Mouse (Mus musculus) right cerebral cortex, adult 18-20 months (tissue): ENCODE measurements around the gene Klrb1b.
"Not testable (repeated sequence)": the region's sequence is repeated elsewhere in the genome, so short reads cannot be mapped to it uniquely, and the experiment has no call there.

Experiments used
- DNase-seq: peaks from one replicate; pipeline ENCODE4 v3.0.0; 2022; ENCODE audit warnings: mixed read lengths

Klrb1b gene

DNA sequence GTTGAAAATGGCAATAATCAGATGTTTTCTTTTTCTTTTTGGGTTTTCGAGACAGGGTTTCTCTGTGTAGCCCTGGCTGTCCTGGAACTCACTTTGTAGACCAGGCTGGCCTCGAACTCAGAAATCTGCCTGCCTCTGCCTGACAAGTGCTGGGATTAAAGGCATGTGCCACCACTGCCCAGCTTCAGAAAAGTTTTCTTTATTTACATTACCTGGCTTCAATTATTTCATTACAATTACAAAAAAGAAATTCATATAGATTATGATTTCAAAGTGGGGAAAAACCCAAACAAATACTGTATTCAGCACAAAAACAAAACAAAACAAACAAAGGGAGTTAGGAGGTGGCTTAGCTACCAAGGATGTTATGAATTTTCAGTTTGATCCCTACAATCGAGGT lies 14.5 kb upstream of the Klrb1b start:
- not testable (repeated sequence) for DNase-seq

DNA sequence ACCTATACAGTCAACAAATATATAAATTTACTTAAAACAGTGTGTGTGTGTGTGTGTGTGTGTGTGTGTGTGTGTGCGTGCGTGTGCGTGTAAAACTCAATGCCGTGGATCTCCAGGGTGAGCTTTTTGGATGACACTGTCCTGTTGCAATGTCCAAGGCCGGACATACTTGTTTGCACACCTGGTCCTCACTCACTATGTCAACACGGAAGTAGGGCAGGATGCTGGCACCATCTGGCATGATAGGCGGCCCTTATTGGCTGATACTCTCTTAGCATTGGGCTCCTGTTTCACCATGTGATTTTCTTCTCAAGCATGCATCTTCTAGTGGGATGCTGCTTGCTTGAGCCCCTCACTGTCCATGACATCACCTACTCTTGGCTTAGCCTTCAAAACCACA lies 13.8 kb upstream of the Klrb1b start:
- DNase-seq = no peak

DNA sequence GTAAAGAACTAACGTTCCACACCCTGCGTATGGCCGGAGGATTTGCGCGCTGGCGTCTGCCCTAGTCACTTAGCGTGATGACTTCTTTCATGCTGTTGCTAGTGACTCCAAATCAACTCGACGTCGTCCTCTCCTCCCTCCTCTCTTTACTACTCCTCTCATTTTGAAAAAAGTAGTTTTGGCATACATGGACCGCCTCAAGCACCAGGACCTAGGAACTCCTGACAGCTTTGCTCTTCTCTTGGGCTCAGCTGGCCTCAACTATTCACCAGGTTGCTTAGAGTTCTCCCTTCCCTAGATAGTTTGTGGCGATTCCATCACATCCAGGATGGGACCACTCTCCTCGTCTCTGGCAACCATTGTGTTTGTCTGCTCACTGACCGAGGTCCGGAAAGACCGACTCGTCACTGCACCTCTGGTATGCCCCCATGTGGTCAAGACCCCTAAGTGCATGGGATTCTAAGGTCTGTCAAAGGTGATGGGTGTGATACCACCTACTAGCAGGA lies 13.2 kb upstream of the Klrb1b start:
- peak; percentile 78 for DNase-seq

DNA sequence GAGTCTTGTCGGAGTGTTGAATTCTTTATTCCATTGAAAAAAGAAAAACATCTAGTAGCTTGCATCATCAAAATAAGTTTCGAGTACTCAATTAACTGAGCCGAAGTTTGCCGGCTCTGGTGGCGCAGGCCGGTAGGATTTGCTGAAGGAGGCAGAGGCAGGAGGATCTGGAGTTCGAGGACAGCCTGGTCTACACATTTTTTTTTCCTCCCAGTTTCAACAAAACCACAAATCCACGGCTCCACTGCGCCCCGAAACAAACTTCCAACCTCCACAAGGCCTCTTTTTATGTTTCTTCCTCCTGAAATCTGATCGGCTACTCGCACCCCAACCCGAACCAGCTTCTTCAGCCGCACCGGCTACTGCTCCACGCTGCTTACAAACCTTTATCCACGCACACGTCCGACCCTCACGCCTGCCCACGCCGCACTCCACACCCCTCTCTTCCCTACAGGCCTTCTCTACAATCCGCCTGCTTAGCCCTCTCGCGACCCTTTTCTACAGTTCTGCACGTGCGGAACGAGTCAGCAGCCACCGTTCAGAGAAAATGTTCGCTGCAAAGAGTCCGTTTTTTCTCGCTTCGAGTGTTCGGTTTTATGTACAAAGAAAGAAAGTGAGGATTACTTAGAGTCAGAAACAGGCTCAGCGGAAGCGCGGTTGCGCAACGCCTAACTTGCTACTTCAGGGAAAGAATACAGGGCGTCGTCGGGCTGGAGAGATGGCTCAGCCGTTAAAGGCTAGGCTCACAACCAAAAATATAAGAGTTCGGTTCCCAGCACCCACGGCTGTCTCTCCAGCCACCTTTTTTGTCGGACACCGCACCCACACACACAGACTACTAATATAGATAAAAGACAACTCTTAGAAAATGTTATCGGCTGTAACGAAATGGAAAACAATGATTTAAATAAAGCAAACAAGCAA lies 12.5 kb upstream of the Klrb1b start:
- peak; percentile 90 for DNase-seq

DNA sequence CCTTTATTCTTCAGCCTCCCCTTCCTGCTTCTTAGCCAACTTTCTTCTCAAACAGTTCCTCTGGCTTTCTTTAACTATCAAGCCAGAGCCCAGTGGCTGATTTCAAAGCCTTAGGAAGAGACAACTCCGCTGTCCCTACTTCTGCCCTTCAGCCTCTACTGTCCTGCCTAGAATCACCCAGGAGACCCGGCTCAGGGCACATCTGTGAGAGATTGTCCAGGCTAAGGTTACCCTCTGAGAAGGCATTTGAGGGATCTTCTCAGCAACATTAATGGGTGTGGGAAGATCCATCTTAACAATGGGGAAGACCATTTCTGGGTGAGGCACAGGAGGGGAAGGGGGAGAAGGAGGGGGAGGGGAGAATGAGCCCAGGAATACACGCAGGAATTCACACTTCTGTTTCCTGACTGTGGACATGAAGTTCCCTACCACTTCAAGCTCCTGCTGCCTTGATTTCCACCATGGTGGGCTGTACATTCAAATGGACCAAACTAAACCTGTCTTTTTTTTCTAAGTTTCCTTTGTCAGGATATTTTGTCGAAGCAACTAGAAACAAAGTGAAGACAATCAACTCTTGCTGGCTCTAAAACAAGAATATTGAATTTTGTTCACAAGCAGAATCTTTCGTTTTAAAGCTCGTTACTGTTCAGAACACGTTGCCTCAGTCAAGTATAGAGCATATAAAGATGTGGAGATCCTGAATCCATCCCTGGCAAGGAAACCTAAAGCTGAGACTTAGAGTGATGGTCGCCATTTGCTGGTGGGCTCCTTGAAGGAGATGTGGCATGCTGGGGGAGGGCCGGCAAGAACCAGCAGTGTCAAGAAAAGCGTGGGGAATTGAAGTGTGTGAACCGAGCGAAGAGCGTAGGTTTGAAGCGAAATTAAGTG lies 11.6 kb upstream of the Klrb1b start:
- peak; percentile 14 for DNase-seq

DNA sequence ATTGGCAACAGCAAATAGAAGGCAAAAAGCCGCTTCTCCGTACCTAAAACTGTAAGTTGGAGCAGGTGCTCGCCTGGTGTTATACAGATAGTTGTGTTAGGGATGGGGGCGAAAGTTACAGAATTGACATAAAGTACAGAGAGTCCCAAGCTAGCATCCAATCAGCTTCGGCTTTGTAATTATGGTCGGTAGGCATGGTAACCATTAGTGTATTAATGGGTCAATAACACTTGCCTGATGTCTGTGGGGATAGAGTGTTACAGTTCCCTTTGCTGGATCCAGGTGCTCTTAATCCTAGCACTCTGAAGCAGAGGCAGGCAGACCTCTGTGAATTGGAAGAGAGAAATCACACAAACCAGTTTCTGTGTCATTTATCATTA lies 10.8 kb upstream of the Klrb1b start:
- no peak for DNase-seq

DNA sequence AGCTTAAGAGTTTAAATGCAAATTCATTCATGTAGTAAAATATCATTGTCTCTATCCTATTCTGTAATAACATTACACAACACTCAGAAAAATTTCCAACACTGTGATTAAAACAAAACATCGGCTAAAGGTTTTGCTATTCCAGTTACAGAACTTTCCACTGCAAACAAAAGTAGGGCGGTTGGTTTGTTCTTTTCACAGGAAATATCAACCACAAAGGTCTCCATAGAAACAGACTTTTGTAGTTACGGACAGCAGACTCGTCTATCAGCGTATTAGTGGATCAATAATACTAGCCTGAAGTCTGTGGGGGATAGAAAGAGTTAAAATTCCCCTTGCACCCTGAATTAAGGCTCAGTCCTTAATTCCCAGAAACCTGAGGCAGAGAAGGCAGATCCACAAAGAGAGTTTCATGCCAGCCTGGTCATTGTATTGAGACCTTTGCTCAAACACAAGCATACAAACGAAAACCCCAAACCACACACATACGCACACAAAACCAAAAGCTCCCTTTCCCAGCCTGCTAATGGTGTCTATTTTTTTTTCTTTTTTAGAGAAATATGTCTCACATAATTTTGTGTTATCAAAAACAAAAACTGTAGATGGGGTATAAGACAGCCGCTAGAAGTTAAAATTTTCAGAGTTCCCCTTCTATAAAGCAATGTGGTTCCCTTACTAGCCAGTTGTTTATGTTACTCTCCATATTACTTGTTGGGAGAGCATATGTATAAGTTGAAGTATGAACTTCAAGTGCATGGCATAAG lies 10.2 kb upstream of the Klrb1b start:
- no peak for DNase-seq

DNA sequence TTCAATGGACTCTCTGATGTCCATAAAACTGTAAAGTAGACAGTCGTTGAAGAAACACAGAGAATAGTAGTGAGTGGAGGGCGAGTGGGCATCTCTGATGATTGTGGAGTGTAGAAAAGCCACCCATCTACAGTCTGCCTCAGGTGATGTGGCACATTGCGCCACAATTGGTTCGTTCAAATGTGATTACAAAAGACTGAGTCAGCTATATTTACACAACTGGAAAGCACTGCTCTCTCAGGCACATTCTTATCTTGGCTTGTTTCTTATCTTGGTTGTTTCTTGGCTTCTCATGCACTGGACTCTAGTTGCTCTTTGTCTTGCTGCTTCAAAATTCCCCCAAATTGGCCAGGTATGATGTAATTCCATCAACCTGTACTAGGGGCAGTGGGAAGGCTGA lies 9.4 kb upstream of the Klrb1b start:
- DNase-seq = no peak

DNA sequence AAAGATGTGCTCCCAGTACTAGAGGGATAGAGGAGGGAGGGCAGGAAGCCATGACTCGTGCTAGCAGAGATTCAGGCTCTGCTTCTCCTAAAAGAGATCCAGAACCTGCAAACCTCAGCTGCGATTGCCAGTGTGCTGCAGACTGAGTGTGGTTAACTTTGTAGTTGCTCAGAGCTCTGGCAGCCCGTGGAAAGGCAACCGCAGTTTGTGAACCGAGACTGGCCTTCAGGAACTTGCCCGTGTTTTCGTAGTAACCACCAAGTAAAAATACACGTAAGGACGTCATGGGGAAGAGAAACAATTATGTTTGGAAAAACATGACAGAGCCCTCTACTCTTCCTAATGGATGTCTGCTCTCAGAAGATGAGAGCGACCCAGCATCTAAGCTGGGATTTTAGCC lies 6.9 kb upstream of the Klrb1b start:
- no peak for DNase-seq

DNA sequence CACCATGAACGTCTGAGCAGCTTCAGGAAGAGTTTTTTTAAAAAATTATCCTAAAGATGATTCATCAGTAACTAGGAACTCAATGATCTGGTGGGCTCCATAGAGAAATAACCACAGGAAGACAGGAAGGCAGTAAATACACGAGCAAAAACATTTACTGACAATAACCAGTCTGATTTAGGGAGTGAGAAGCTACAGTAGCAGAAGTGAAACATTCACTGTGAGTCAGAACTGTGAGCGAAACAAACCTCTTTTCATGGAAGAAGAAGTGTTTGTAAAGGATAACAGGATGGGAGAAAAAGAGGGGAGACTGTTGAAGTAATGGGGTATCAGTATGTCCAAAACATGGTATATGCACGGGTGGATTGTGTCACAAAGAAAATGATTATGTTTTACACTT lies 3.7 kb upstream of the Klrb1b start:
- no peak for DNase-seq

DNA sequence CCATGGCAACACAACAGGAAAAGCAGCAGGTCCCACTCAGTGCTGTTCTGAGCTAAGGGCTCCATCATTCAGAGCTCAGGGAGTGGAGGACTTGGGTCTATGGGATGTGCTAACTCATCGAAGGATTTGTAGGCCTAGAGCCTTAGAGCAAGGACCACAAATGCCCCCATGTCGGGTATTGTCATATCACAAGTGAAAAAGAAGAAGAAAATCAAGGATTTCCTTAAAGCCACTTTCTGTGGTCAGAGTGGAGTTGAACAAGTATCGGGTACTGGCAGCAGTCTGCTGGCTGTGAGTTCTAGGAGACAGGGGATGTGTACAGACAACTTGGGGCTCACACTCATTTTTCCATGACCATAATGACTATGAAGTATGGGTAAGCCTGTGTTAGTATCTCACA lies 650 bp upstream of the Klrb1b start:
- DNase-seq = no peak

DNA sequence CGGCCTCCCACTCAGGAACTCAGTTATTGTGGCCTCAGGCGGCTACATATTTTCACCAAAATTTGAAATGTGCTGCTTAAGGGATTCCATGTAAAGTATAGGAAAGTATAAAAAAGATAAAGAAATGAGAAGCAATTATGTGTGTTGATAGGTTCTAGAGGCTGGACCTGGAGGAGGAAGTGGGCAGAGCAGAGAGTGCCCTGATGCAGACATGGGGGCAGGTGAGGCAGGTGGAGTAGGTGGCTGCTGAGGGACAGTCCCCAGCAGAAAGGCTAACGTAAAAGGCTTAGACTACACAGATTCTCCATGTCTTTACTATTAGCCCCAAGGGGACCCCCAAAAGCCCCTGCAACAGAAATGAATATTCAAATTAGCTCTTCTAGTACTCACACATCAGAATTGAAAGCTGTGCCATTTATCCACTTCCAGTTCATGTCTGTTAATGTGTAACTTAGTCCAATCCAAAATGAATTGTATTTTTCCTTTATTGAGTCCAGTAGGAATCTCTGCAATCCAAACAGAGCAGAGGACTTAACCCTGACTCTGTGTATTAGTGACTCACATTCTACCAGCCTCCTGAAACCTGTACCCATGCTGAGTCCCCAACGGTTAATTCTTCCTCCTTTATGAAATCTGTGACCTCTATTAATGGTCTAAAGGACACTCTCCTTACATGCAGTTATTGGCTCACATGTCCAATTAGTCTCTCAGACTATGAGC lies 7.9 kb downstream of the Klrb1b start:
- no peak for DNase-seq

DNA sequence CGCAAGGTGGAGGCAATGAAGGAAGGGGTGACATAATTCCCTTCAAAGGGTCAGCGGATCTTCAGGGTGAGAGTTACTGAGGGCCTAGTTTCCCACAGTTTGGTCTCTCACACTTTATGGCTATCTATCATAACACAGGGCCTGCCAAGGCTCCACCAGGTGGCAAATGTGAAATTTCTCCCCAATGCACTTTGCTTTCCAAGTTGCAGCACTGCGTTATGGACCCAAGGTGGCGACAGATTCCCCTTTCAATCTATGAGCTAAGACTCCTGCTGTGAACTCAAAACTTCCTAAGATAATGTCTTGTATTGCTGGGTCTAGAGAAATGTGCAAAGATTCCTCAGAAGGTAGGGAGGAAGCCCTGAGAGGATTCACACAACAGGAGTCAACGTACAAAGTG lies 17.6 kb downstream of the Klrb1b start:
- DNase-seq = no peak

DNA sequence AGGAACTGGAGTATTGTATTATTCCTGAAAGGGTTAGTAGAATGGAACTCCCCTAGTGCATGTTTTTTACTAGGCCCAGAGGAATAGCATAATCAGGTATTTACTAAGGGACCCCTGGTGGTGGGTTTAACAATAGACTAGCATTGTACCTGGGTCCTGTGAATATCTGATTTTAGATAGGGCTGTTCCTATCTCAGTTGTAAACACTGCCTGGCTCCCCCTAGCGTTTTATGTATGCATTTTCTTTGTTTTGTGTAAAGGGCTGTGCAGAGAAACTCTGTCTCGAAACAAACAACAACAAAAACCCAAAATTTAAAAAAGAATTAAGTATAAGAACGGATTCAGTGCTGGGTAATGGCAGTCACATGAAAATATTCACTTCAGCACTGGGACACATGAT lies 19.1 kb downstream of the Klrb1b start:
- DNase-seq = no peak

DNA sequence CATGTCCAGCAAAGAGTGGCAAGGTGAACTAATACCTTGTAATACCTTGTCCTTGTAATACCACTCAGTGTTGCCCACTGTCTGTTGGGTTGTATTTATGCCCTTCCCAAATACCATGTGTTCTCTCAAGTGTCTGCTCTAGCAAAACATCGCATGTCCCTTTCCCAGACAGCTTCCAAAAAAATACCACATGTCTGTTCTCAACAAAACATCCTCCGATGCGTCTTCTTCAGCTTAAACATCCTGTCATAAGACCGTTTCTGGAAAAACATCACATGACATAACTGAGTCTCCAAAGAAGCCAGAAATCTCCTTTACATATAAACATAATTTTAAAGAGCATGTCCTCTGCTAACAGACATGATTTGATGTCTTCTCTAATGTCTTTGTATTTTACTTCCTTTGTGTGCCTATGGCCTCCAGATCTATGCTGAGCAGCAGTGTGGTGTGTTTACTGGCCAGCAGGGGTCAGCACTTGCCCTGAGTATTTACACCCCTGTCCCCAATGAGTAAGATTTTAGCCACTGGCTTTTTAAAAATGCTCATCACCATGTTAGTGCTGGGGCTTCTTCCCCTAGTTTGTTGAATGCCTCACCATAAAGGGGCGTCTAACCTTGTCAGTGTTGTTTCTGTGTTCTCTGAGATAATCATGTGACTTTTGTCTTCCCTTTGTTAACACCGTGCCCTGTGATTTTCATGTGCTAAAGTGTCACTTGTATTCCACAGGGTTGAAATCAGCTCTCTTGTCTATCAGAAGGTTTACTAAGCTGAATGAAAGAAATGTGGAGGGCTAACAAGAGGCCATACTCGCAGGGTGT lies 21.1 kb downstream of the Klrb1b start:
- peak; percentile 34 for DNase-seq

DNA sequence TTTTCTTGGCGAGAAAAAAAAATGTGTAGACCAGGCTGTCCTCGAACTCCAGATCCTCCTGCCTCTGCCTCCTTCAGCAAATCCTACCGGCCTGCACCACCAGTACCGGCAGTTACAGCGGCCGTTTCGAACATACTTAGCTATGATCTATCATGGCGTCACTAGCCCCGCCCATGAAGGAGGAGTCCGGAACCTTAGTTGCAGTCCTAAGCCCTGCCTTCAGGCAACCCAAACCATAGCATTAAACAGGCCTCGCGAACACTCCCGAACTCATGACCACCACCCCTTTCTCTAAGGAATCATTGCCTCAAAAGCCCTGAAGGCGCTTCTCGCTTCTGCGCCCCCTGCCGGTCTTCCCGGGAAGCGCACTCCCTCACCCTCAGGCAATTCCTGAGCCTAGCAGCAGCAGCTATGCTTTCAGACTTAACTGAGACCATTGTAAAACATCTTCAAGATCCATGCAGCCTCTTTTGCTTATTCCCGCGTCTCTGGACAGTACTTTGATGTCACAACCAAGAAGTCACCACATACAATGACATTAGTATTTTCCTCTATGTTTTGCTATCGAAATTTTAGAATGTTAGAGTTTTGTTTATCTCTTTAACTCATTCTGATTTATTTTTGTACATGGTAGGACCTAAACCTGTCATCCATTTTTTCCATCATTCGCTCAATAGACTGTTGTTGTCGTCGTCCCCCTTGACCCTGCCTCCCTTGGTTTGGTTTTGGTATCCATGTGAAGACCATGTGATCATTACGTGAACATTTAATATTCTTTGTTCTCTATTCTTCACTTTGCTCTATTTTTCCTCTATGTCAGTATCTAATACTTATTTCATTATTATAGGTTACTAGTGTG lies 22.9 kb downstream of the Klrb1b start:
- DNase-seq = peak; percentile 96

DNA sequence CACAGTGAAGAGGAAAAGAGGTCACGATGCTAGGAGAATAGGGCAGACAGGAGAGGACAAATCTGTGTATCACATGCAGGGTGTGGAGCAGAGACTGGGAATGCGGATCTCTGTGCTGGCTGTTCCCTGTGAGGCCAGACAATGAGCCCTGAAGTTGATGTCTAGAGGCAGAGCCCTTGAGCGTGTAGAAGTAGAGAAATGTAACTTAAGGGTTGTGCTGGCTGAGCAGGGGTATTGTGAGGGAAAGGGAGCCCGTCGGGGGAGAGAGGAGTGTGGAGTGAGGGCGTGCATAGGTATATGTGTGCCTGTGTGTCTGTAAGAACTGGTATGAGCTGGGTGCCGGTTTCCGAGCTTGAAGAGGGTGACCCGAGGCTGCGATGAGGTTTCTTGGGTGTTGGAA lies 23.6 kb downstream of the Klrb1b start:
- DNase-seq = no peak

DNA sequence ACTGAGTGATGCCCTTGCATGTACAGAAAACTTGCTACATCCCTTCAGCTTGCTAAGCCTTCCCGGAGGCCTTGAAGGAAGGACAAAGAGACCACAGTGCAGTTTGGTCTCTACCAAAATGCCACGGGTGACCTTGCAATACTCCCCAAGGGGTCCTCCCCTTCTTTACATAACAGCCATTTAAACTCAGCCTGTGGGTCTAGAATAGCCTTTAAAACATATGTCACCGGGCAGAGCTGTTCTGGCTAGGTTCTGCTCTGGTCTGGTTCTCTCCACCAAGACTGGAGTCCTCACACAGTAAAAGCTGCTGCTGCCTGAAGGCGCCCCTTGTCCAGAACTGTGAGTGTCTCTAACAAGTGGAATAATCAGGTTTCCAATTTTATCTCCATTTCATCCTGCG lies 25.4 kb downstream of the Klrb1b start:
- DNase-seq = not testable (repeated sequence)

DNA sequence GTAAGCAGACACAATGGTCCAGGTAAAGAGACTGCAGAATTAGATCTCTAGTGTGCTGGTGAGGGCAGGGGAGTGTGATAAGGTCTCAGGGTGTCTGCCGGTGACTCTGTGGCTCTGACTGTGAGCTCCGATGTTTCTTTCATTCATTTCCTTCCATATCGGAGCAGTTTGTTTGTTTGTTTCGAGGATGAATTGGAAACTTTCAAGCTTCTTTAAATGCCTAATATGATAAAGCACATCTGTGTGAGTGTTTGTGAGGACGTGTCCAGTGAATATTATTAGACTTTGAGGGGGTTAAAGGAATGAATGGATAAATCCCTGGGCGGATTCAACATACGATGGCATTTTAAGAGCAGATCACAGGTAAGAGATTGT lies 26.2 kb downstream of the Klrb1b start:
- no peak for DNase-seq

DNA sequence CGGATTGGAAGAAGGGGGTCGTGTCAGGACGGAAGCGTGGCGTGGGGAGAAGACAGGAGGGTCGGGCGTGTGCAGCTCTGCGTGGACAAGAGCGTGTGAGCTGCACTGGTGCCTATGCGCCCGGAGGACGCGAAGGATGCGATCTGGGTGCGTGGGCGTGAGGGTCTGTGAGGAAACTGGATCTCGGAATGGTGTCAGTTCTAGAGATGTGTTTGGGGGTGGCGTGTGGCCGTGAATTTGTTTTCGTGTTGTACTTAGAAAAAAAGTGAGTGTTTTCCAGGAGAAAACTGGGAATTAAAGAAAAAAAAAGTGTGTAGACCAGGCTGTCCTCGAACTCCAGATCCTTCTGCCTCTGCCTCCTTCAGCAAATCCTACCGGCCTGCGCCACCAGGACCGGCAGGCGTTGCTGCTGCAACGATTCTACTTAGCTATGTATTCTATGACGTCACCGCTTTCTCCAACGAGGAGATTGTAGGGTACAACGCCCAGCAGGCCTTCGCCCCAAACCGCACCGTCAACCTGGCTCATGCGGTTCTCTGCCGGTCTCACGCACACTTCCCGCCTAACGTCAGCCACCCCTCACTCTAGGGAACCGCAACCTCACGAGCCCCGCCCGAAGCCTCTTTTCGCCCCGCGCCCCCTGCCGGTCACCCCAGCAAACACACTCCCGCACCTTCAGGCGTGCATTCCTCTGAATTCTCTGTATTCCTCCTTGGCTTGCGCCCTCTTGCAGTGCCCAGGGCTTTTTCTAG lies 26.8 kb downstream of the Klrb1b start:
- peak; percentile 86 for DNase-seq
